Mouse (Mus musculus) ES-E14 (cell line): ENCODE results near the gene Sipa1l3.

ENCODE experiments used
- CHD2 ChIP-seq: IDR thresholded peaks from 2 replicates; pipeline ENCODE4 v1.6.1; 2014; ENCODE audit warnings: mild to moderate bottlenecking, low read depth, low read length, inconsistent platforms
- HCFC1 ChIP-seq: IDR thresholded peaks from 2 replicates; pipeline ENCODE4 v1.6.1; 2012; ENCODE audit warnings: low read length, inconsistent platforms, borderline replicate concordance; ENCODE audit not compliant: insufficient read depth
- MAFK ChIP-seq: IDR thresholded peaks from 2 replicates; pipeline ENCODE4 v1.6.1; 2014; ENCODE audit warnings: mild to moderate bottlenecking, low read depth, low read length, inconsistent platforms; ENCODE audit not compliant: insufficient read depth
- ZC3H11A ChIP-seq: IDR thresholded peaks from 2 replicates; pipeline ENCODE4 v1.6.1; 2012; ENCODE audit warnings: low read depth, mild to moderate bottlenecking, inconsistent platforms, low read length, borderline replicate concordance
- ZNF384 ChIP-seq: IDR thresholded peaks from 2 replicates; pipeline ENCODE4 v1.6.1; 2012; ENCODE audit warnings: low read depth, low read length, inconsistent platforms

- TF ChIP-seq MAFK (no peak), ZC3H11A (no peak), ZNF384 (no peak), CHD2 (no peak), HCFC1 (no peak)
These were observed 51.9 kb downstream of the Sipa1l3 start for GRCm38 (mm10) chr7:29466585-29466984.
